Mouse (Mus musculus) gonadal fat pad, adult 2 months (tissue): ENCODE measurements around the gene Psme2. TPM values are rescaled to one million over a fixed set of nuclear protein-coding genes. Genes with fewer than 3 reads are reported as not detected.

Source experiments
- polyA plus RNA-seq: library from polyadenylated mRNA; depleted of rRNA; stranded (reverse); fragments of >200 nt; gene quantifications from 2 replicates; pipeline ENCODE4 v1.2.3, GENCODE M21; 2012; rRNA removed

The Psme2 gene
- polyA plus RNA-seq, 1 experiment, result 122 TPM

Other genes starting within 250 kb of the Psme2 start
- gene Dhrs4, start 112.4 kb downstream of the Psme2 start, polyA plus RNA-seq, result 59.9 and 69.7 TPM in 2 replicates
- 2.2 and 2.5 TPM in 2 replicates for gene Carmil3, start 100.5 kb downstream of the Psme2 start, polyA plus RNA-seq
- 0.39 and 0.74 TPM in 2 replicates for gene Cpne6, start 80.7 kb downstream of the Psme2 start, polyA plus RNA-seq
- gene Nrl, start 66.1 kb downstream of the Psme2 start, polyA plus RNA-seq, result not detected in 2 replicates
- 46.6 and 53.5 TPM in 2 replicates for gene Pck2, start 50.8 kb downstream of the Psme2 start, polyA plus RNA-seq
- 186 and 207 TPM in 2 replicates for gene Dcaf11, start 31.1 kb downstream of the Psme2 start, polyA plus RNA-seq
- gene A730061H03Rik, start 30.7 kb downstream of the Psme2 start, polyA plus RNA-seq, result 5.5 and 6.6 TPM in 2 replicates
- gene Fitm1, start 15.5 kb downstream of the Psme2 start, polyA plus RNA-seq, result 1.6 and 4.0 TPM in 2 replicates
- gene Psme1, start 13.0 kb downstream of the Psme2 start, polyA plus RNA-seq, result 62.8 and 71.9 TPM in 2 replicates
- 37.4 and 62.0 TPM in 2 replicates for gene Emc9, start 5.8 kb downstream of the Psme2 start, polyA plus RNA-seq
- gene Rnf31, start 595 bp upstream of the Psme2 start, polyA plus RNA-seq, result 29.9 and 31.3 TPM in 2 replicates
- 63.1 and 66.8 TPM in 2 replicates for gene Irf9, start 12.5 kb upstream of the Psme2 start, polyA plus RNA-seq
- gene Rec8, start 26.9 kb upstream of the Psme2 start, polyA plus RNA-seq, result 8.0 and 30.7 TPM in 2 replicates
- 93.1 and 112 TPM in 2 replicates for gene Ipo4, start 44.8 kb upstream of the Psme2 start, polyA plus RNA-seq
- 3.5 and 4.7 TPM in 2 replicates for gene Gm49378, start 46.8 kb upstream of the Psme2 start, polyA plus RNA-seq
- gene Tm9sf1, start 52.7 kb upstream of the Psme2 start, polyA plus RNA-seq, result 103 and 117 TPM in 2 replicates
- gene Tssk4, start 59.1 kb upstream of the Psme2 start, polyA plus RNA-seq, result 4.4 and 4.6 TPM in 2 replicates
- 33.1 and 34.8 TPM in 2 replicates for gene Mdp1, start 69.4 kb upstream of the Psme2 start, polyA plus RNA-seq
- 17.9 and 24.6 TPM in 2 replicates for gene Gmpr2, start 80.8 kb upstream of the Psme2 start, polyA plus RNA-seq
- 262 and 441 TPM in 2 replicates for gene Nedd8, start 81.0 kb upstream of the Psme2 start, polyA plus RNA-seq
- 12.3 and 12.4 TPM in 2 replicates for gene Tinf2, start 90.7 kb upstream of the Psme2 start, polyA plus RNA-seq
- gene Tgm1, start 122.8 kb upstream of the Psme2 start, polyA plus RNA-seq, result 4.3 and 4.4 TPM in 2 replicates
- 48.4 and 49.0 TPM in 2 replicates for gene Rabggta, start 131.2 kb upstream of the Psme2 start, polyA plus RNA-seq
- 92.5 and 99.0 TPM in 2 replicates for gene Dhrs1, start 154.6 kb upstream of the Psme2 start, polyA plus RNA-seq
- 16.7 and 18.1 TPM in 2 replicates for gene Nop9, start 154.6 kb upstream of the Psme2 start, polyA plus RNA-seq
- 5.9 and 8.3 TPM in 2 replicates for gene Cideb, start 167.3 kb upstream of the Psme2 start, polyA plus RNA-seq
- gene Ltb4r2, start 170.3 kb upstream of the Psme2 start, polyA plus RNA-seq, result 1.5 and 2.2 TPM in 2 replicates
- 3.8 and 4.6 TPM in 2 replicates for gene Ltb4r1, start 174.8 kb upstream of the Psme2 start, polyA plus RNA-seq
- gene Adcy4, start 193.0 kb upstream of the Psme2 start, polyA plus RNA-seq, result 12.6 and 13.6 TPM in 2 replicates
- 9.1 and 10.7 TPM in 2 replicates for gene Ripk3, start 197.8 kb upstream of the Psme2 start, polyA plus RNA-seq
- 12.1 and 12.7 TPM in 2 replicates for gene Nfatc4, start 232.0 kb upstream of the Psme2 start, polyA plus RNA-seq